In genomic region chr3:134162288-134162687, GRCm38 (mm10) we compare ENCODE assay signal across 28 mouse cellular contexts.
"Had no signal": no experiment of that assay in that cellular context is flagged by ENCODE, and none has a peak within 500 bp of the region (broad histone marks: within the 10 kb centered on the region; RNA-seq: fewer than 3 reads in every experiment).

No protein-coding gene starts in this region.

- H3K9ac ChIP-seq: limb, embryonic 12.5 days; limb, embryonic 13.5 days; limb, embryonic 15.5 days; liver, embryonic 12.5 days; liver, embryonic 13.5 days; liver, embryonic 14.5 days; liver, embryonic 15.5 days; liver, postnatal 0 days; lung, embryonic 14.5 days; lung, embryonic 15.5 days; midbrain, embryonic 12.5 days; midbrain, embryonic 13.5 days; midbrain, embryonic 15.5 days; neural tube, embryonic 12.5 days had no signal

- H3K4me3 ChIP-seq: limb, embryonic 10.5 days; limb, embryonic 12.5 days; limb, embryonic 13.5 days; limb, embryonic 15.5 days; liver, embryonic 12.5 days; liver, embryonic 13.5 days; liver, embryonic 15.5 days; lung, embryonic 15.5 days; megakaryocyte, embryonic 14.5 days; midbrain, embryonic 10.5 days; midbrain, embryonic 12.5 days; midbrain, embryonic 13.5 days; midbrain, embryonic 15.5 days; myocyte; neural tube, embryonic 12.5 days had no signal

- H3K27me3 ChIP-seq: limb, embryonic 12.5 days; limb, embryonic 13.5 days; limb, embryonic 15.5 days; liver, embryonic 12.5 days; liver, embryonic 13.5 days; liver, embryonic 15.5 days; lung, embryonic 15.5 days; megakaryocyte, embryonic 14.5 days; midbrain, embryonic 12.5 days; midbrain, embryonic 13.5 days; midbrain, embryonic 15.5 days; neural tube, embryonic 12.5 days had no signal

- H3K27ac ChIP-seq: limb, embryonic 10.5 days; limb, embryonic 12.5 days; limb, embryonic 13.5 days; limb, embryonic 15.5 days; liver, embryonic 12.5 days; liver, embryonic 13.5 days; liver, embryonic 14.5 days; liver, embryonic 15.5 days; lung, embryonic 15.5 days; macrophage; midbrain, embryonic 10.5 days; midbrain, embryonic 12.5 days; midbrain, embryonic 13.5 days; midbrain, embryonic 15.5 days; neural tube, embryonic 12.5 days had no signal

- H3K36me3 ChIP-seq: limb, embryonic 10.5 days; limb, embryonic 12.5 days; limb, embryonic 13.5 days; limb, embryonic 15.5 days; liver, embryonic 12.5 days; liver, embryonic 13.5 days; liver, embryonic 15.5 days; lung, embryonic 15.5 days; midbrain, embryonic 10.5 days; midbrain, embryonic 12.5 days; midbrain, embryonic 13.5 days; midbrain, embryonic 15.5 days; neural tube, embryonic 12.5 days had no signal

- DNase-seq: left cerebral cortex, postnatal 4 days; liver; liver, embryonic 13.5 days; liver, postnatal 0 days; lung, adult 18-20 months; lung, adult 2 months; lung, embryonic 14.5 days; lung, postnatal 10 days; lung, postnatal 14 days; lung, postnatal 36 days; lung, postnatal 4 days; midbrain, embryonic 14.5 days had no signal

- H3K4me1 ChIP-seq: limb, embryonic 10.5 days; limb, embryonic 12.5 days; limb, embryonic 13.5 days; limb, embryonic 15.5 days; liver, embryonic 12.5 days; liver, embryonic 13.5 days; liver, embryonic 15.5 days; lung, embryonic 15.5 days; megakaryocyte, embryonic 14.5 days; midbrain, embryonic 10.5 days; midbrain, embryonic 12.5 days; midbrain, embryonic 13.5 days; midbrain, embryonic 15.5 days; neural tube, embryonic 12.5 days had no signal
